Mouse (Mus musculus) neutrophil, adult 83 days (primary cell): ENCODE measurements around the gene Pcare. TPM values are rescaled to one million over a fixed set of nuclear protein-coding genes. Genes with fewer than 3 reads are reported as not detected.

Experiments used
- total RNA-seq, 2 experiments: library from RNA; stranded (reverse); gene quantifications; one replicate each; pipeline ENCODE4 v1.2.4; 2023

Pcare gene
- total RNA-seq: not detected

GRCm38 (mm10) chr17:71752831-71753230 lies at the start of gene Pcare:
TSS of gene Pcare (minus strand) at chr17:71752894.

GRCm38 (mm10) chr17:71768173-71768572 lies 15.5 kb upstream of the Pcare start, which contains the start of gene Clip4:
TSS of gene Clip4 (plus strand) at chr17:71768473.

Other genes with a start within 250 kb of the Pcare start
- 10 to 100 TPM; 31.6 to 35.5 TPM for gene Ndc80, start 226.0 kb downstream of the Pcare start, total RNA-seq
- under 1 TPM in 1 of 2 experiments, not detected in 1; 0.22 TPM for gene Spdya, start 200.8 kb downstream of the Pcare start, total RNA-seq
- 10 to 100 TPM; 20.1 to 20.7 TPM for gene Wdr43, start 137.0 kb downstream of the Pcare start, total RNA-seq
- not detected for gene Togaram2, start 79.6 kb downstream of the Pcare start, total RNA-seq
- gene Clip4, start 15.6 kb upstream of the Pcare start, total RNA-seq: not detected